Mouse (Mus musculus): Measurements from ENCODE around the gene Cald1. TPM values are rescaled to one million over a fixed set of nuclear protein-coding genes. Genes with fewer than 3 reads are reported as not detected.
A peak's percentile ranks its signal among the peaks of the same experiment; 100 is the strongest.

Cald1 gene
- polyA plus RNA-seq, 1 experiment from 2014 or later, result 297 TPM

- ATAC-seq (ENCODE audit: insufficient read depth), result no peak
- no peaks in the 10 kb centered on the region for H3K9me3 ChIP-seq (ENCODE audit: low read depth, low read length)
- H3K27ac ChIP-seq (ENCODE audit: low read depth), result no peak overlapping the region
- DNase-seq, result no peak
- no peaks in the 10 kb centered on the region for H3K27me3 ChIP-seq (ENCODE audit: insufficient read depth, low read length)
- no peak overlapping the region for H3K9ac ChIP-seq
- WGBS, result 78% methylated on average over 5 of the region's 5 CpGs
- no peak overlapping the region for H3K4me3 ChIP-seq (ENCODE audit: low read depth, low read length)
- no peak for TF ChIP-seq CTCF (IDR thresholded peaks at IDR 0.05; ENCODE audit: low read depth)
- H3K4me2 ChIP-seq, result no peak overlapping the region
- peaks cover 34% of the 10 kb centered on the region for H3K4me1 ChIP-seq (ENCODE audit: insufficient read depth)
- H3K36me3 ChIP-seq (ENCODE audit: insufficient read depth), result no peaks in the 10 kb centered on the region
These were observed 14.8 kb downstream of the Cald1 start for GRCm38 (mm10) chr6:34613122-34613521.

- Histone ChIP-seq H3K27me3 (ENCODE audit: insufficient read depth, low read length) (no peaks in the 10 kb centered on the region), H3K36me3 (ENCODE audit: insufficient read depth) (no peaks in the 10 kb centered on the region), H3K4me2 (no peak overlapping the region), H3K27ac (ENCODE audit: low read depth) (no peak overlapping the region), H3K4me1 (ENCODE audit: insufficient read depth) (peaks cover 24% of the 10 kb centered on the region), H3K9me3 (ENCODE audit: low read depth, low read length) (no peaks in the 10 kb centered on the region), H3K4me3 (ENCODE audit: low read depth, low read length) (no peak overlapping the region), H3K9ac (no peak overlapping the region)
- no peak for DNase-seq
- no peak for TF ChIP-seq CTCF (IDR thresholded peaks at IDR 0.05; ENCODE audit: low read depth)
- 75% methylated on average over 3 of the region's 3 CpGs for WGBS
- no peak for ATAC-seq (ENCODE audit: insufficient read depth)
These were observed 17.1 kb downstream of the Cald1 start for GRCm38 (mm10) chr6:34615419-34615818.

DNA sequence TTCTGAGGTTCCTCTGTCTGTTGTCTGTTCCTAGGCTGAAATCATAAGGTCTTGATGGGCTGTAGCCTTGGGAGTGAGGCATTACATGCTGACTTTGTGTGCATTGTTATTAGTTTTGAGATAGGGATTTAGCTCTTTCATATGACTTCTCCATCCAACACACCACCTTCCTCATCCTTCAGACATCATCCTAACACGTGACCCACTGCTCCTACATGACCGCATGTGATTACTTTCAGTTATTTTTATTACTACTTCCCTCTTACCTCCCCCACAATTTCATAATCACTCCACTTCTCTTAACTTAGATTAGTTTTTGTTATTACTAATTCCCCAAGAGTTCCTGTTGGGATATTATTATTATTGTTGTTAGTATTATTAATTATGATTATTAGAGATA is 21.2 kb downstream of the Cald1 start:
- no peak overlapping the region for H3K9ac ChIP-seq
- TF ChIP-seq CTCF (IDR thresholded peaks at IDR 0.05; ENCODE audit: low read depth), result no peak
- ATAC-seq (ENCODE audit: insufficient read depth) (no peak), DNase-seq (no peak)
- no peaks in the 10 kb centered on the region for H3K9me3 ChIP-seq (ENCODE audit: low read depth, low read length)
- no peak overlapping the region for H3K4me2 ChIP-seq
- no peak overlapping the region for H3K27ac ChIP-seq (ENCODE audit: low read depth)
- H3K27me3 ChIP-seq (ENCODE audit: insufficient read depth, low read length), result no peaks in the 10 kb centered on the region
- H3K4me3 ChIP-seq (ENCODE audit: low read depth, low read length), result no peak overlapping the region
- 57% methylated on average over 2 of the region's 2 CpGs for WGBS
- H3K4me1 ChIP-seq (ENCODE audit: insufficient read depth), result peaks cover 11% of the 10 kb centered on the region; the same call in 1 of the 2 replicates
- H3K36me3 ChIP-seq (ENCODE audit: insufficient read depth), result no peaks in the 10 kb centered on the region

GRCm38 (mm10) chr6:34620242-34620641 is 21.9 kb downstream of the Cald1 start:
- 44% methylated on average over 1 of the region's 1 CpGs for WGBS

DNA sequence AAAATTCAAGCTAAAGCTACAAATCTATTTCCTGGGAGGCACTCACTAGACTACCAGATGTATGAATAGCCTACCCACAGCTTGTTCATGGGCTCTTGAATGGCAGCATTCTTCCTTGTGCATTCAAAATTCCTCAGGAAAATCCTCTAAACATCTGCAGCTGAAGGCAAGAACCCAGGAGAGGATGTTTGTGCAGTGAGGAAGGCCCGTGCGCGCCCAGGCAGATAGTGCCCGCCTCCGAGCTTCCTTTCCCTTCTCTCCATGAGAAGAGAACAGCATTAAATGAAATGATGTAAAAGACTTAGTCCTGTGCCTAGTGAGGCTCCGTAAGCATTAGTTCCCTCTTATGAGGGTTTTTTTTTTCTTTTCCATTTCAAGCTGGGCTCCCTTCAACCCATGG is 24.6 kb downstream of the Cald1 start:
- no peaks in the 10 kb centered on the region for H3K36me3 ChIP-seq (ENCODE audit: insufficient read depth)
- H3K27ac ChIP-seq (ENCODE audit: low read depth), result peak overlapping the region; percentile 81
- H3K4me3 ChIP-seq (ENCODE audit: low read depth, low read length), result no peak overlapping the region
- no peak for TF ChIP-seq CTCF (IDR thresholded peaks at IDR 0.05; ENCODE audit: low read depth)
- no peak overlapping the region for H3K9ac ChIP-seq
- WGBS, result 59% methylated on average over 6 of the region's 6 CpGs
- DNase-seq (peak; percentile 46), ATAC-seq (ENCODE audit: insufficient read depth) (no peak)
- H3K4me1 ChIP-seq (ENCODE audit: insufficient read depth), result peaks cover 18% of the 10 kb centered on the region; the same call in 1 of the 2 replicates
- no peaks in the 10 kb centered on the region for H3K27me3 ChIP-seq (ENCODE audit: insufficient read depth, low read length)
- H3K9me3 ChIP-seq (ENCODE audit: low read depth, low read length), result no peaks in the 10 kb centered on the region
- H3K4me2 ChIP-seq, result no peak overlapping the region

More at GRCm38 (mm10) chr6:34620242-34620641, 21.9 kb downstream of the Cald1 start:
- no peak overlapping the region for H3K4me3 ChIP-seq (ENCODE audit: low read depth, low read length)
- no peak overlapping the region for H3K9ac ChIP-seq
- ATAC-seq (ENCODE audit: insufficient read depth) (no peak), DNase-seq (no peak)
- H3K4me1 ChIP-seq (ENCODE audit: insufficient read depth), result peaks cover 11% of the 10 kb centered on the region; the same call in 1 of the 2 replicates
- H3K9me3 ChIP-seq (ENCODE audit: low read depth, low read length), result no peaks in the 10 kb centered on the region
- TF ChIP-seq CTCF (IDR thresholded peaks at IDR 0.05; ENCODE audit: low read depth), result no peak
- H3K36me3 ChIP-seq (ENCODE audit: insufficient read depth), result no peaks in the 10 kb centered on the region
- no peak overlapping the region for H3K4me2 ChIP-seq
- no peaks in the 10 kb centered on the region for H3K27me3 ChIP-seq (ENCODE audit: insufficient read depth, low read length)
- H3K27ac ChIP-seq (ENCODE audit: low read depth), result no peak overlapping the region

- H3K4me1 ChIP-seq (ENCODE audit: insufficient read depth), result peaks cover 18% of the 10 kb centered on the region; the same call in 1 of the 2 replicates
- peak overlapping the region; percentile 81; the same call in 1 of the 2 replicates for H3K27ac ChIP-seq (ENCODE audit: low read depth)
- no peaks in the 10 kb centered on the region for H3K36me3 ChIP-seq (ENCODE audit: insufficient read depth)
- peak; percentile 40 for DNase-seq
- H3K9ac ChIP-seq, result no peak overlapping the region
- no peaks in the 10 kb centered on the region for H3K9me3 ChIP-seq (ENCODE audit: low read depth, low read length)
- no peaks in the 10 kb centered on the region for H3K27me3 ChIP-seq (ENCODE audit: insufficient read depth, low read length)
- H3K4me2 ChIP-seq, result no peak overlapping the region
- no peak for TF ChIP-seq CTCF (IDR thresholded peaks at IDR 0.05; ENCODE audit: low read depth)
- 51% methylated on average over 7 of the region's 7 CpGs for WGBS
- no peak overlapping the region for H3K4me3 ChIP-seq (ENCODE audit: low read depth, low read length)
- ATAC-seq (ENCODE audit: insufficient read depth), result no peak
These were observed 25.0 kb downstream of the Cald1 start for GRCm38 (mm10) chr6:34623290-34623689.

DNA sequence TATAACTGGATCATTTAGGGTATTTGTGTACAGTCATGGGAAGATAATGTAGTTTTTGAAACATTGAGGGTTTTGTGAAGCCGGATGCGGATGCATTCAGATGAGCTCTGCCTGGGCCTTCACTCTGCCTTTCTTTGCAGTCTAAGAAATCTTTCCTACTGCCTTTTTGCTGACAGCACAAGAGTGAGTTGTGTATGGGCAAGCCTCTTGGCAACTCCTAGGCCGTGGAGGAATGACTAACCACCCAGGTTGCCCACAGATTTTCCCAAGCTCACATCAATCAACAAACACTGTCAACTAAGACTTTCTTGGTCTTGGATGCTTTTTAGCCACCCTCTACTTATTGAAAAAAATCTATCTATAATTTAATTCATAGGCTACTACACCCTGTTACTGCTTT is 26.2 kb downstream of the Cald1 start:
- no peaks in the 10 kb centered on the region for H3K27me3 ChIP-seq (ENCODE audit: insufficient read depth, low read length)
- H3K4me2 ChIP-seq, result no peak overlapping the region
- H3K4me3 ChIP-seq (ENCODE audit: low read depth, low read length), result no peak overlapping the region
- no peaks in the 10 kb centered on the region for H3K36me3 ChIP-seq (ENCODE audit: insufficient read depth)
- H3K27ac ChIP-seq (ENCODE audit: low read depth), result no peak overlapping the region
- H3K9me3 ChIP-seq (ENCODE audit: low read depth, low read length), result no peaks in the 10 kb centered on the region
- WGBS, result 80% methylated on average over 3 of the region's 3 CpGs
- H3K4me1 ChIP-seq (ENCODE audit: insufficient read depth), result peaks cover 18% of the 10 kb centered on the region
- no peak for TF ChIP-seq CTCF (IDR thresholded peaks at IDR 0.05; ENCODE audit: low read depth)
- no peak overlapping the region for H3K9ac ChIP-seq
- ATAC-seq (ENCODE audit: insufficient read depth), result no peak
- DNase-seq, result no peak
